Mouse (Mus musculus) kidney, embryonic 15.5 days (tissue): ENCODE results near the gene Cog8. TPM values are rescaled to one million over a fixed set of nuclear protein-coding genes. Genes with fewer than 3 reads are reported as not detected.

ENCODE experiments used
- ATAC-seq: fragments of 200-750 bp; cut with Nextera tagmentation; replicated peaks from 2 replicates; pipeline ENCODE4 v1.8.0; 2017; ENCODE audit warnings: moderate TSS enrichment; ENCODE audit not compliant: low FRiP score
- H3K27ac ChIP-seq: fragments of 300-500 bp; sonication (generic); 2 replicates; pipeline ENCODE4 v1.5.1; 2015; ENCODE audit warnings: mild to moderate bottlenecking, inconsistent platforms
- H3K27me3 ChIP-seq: fragments of 300-500 bp; sonication (generic); 2 replicates; pipeline ENCODE4 v1.6.1; 2015; ENCODE audit warnings: inconsistent platforms
- H3K36me3 ChIP-seq: fragments of 300-500 bp; sonication (generic); 2 replicates; pipeline ENCODE4 v1.6.1; 2015; ENCODE audit warnings: inconsistent platforms
- H3K4me1 ChIP-seq: fragments of 300-500 bp; sonication (generic); 2 replicates; pipeline ENCODE4 v1.6.1; 2015; ENCODE audit warnings: inconsistent platforms
- H3K4me2 ChIP-seq: fragments of 300-500 bp; sonication (generic); 2 replicates; pipeline ENCODE4 v1.6.1; 2015; ENCODE audit warnings: moderate library complexity, mild to moderate bottlenecking, inconsistent platforms
- H3K4me3 ChIP-seq: fragments of 300-500 bp; sonication (generic); replicated peaks from 2 replicates; pipeline ENCODE4 v1.5.1; 2015; ENCODE audit warnings: mild to moderate bottlenecking, inconsistent platforms
- H3K9ac ChIP-seq: fragments of 300-500 bp; sonication (generic); 2 replicates; pipeline ENCODE4 v1.6.1; 2015; ENCODE audit warnings: mild to moderate bottlenecking, inconsistent platforms
- H3K9me3 ChIP-seq: fragments of 300-500 bp; sonication (generic); replicated peaks from 2 replicates; pipeline ENCODE4 v1.6.1; 2016; ENCODE audit warnings: inconsistent platforms
- WGBS: fragments of 180-500 bp; shearing (Covaris S2); methylation state at CpG from one replicate; pipeline ENCODE4 v1.1.7; 2015; ENCODE audit warnings: mixed read lengths; 5-methylcytosine and 5-hydroxymethylcytosine counted together
- polyA plus RNA-seq: library from polyadenylated mRNA; unstranded; fragments of >200 nt; fragmentation: Nextera tagmentation; extraction: Ambion mirVana; gene quantifications from 2 replicates; pipeline ENCODE4 v1.2.1, GENCODE M21; 2015

Gene Cog8
- polyA plus RNA-seq, result 38.2 and 40.1 TPM in 2 replicates

DNA sequence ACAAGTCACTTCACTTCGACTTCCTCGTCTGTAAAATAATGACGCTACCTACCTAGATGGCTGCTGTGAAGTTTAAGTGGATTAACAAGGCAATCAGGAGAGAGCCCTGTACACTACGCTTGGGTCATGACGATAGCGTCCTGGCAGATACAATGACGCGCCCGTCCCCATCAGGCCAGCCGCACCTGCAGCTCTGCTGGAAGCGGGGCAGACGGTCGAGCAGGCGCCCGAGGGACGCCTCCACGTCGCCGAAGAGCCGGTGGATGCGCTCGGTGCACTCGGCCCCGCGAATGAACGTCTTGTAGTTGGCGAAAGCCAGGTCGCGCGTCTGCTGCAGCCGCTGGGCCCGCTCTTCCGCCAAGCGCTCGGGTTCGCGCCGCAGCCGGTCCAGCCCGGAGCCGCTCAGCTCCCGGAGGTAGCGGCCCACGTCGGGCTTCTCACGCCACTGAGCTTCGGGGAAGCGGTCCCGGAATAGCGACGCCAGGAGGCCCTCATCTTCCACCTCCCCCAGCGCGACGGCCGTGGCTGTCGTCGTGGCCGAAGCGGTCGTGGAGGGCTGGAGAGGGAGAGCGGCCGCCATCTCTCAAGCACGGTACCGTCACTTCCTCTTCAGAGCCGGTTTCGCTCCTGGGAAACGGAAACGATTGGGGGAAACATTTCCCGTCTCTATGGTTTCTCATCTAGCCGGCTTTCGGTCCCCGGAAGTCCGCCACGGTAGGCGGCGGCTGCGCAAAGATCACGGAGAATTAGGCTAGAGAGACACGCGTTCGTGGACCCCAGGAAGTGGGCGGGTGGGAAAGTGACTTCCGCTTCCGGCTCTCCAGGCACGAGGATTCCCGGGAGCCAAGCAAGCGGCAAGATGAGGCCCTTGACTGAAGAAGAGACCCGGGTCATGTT lies at the start of gene Cog8, which contains the start of gene Nip7:
Cog8 (minus strand) TSS at position 614 of the 897 bp plus-strand sequence.
Nip7 (plus strand) TSS at position 802 of the 897 bp plus-strand sequence.
- Histone ChIP-seq H3K4me2 (peak within 1 kb of the TSS; percentile 93), H3K9ac (peak within 1 kb of the TSS; percentile 84), H3K27ac (peak within 1 kb of the TSS; percentile 78), H3K9me3 (no peaks in the 10 kb centered on the region), H3K4me3 (peak within 1 kb of the TSS; percentile 100), H3K4me1 (peaks cover 25% of the 10 kb centered on the region), H3K36me3 (peaks cover 61% of the 10 kb centered on the region), H3K27me3 (no peaks in the 10 kb centered on the region)
- under 1% methylated on average over 88 of the region's 88 CpGs for WGBS
- ATAC-seq, result peak; percentile 95

DNA sequence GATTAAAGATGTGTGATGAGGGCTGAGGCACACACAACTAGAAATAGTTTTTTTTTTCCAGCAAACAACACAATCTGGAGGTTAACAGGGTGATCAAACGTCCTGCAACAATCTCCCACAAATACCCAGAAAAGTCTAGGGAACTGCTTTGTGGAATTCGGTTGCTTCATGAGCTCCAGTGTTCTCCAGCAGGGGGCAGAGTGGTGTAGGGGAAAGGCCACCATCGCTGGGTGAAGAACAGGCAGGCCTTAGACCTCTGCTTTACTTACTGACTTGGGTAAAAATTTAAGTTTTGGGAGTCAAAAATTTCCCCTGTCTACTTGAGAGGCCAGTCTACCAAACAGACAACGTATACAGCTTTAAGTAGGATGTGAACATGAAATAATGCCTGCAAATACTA lies 48.1 kb upstream of the Cog8 start:
- peaks cover 7% of the 10 kb centered on the region for H3K4me1 ChIP-seq
- no peak overlapping the region for H3K9ac ChIP-seq
- H3K4me2 ChIP-seq, result no peak overlapping the region
- no peak overlapping the region for H3K4me3 ChIP-seq
- no peak for ATAC-seq
- no peak overlapping the region for H3K27ac ChIP-seq
- WGBS, result 7% methylated on average over 4 of the region's 4 CpGs
- no peaks in the 10 kb centered on the region for H3K27me3 ChIP-seq
- H3K9me3 ChIP-seq, result no peaks in the 10 kb centered on the region
- H3K36me3 ChIP-seq, result no peaks in the 10 kb centered on the region

DNA sequence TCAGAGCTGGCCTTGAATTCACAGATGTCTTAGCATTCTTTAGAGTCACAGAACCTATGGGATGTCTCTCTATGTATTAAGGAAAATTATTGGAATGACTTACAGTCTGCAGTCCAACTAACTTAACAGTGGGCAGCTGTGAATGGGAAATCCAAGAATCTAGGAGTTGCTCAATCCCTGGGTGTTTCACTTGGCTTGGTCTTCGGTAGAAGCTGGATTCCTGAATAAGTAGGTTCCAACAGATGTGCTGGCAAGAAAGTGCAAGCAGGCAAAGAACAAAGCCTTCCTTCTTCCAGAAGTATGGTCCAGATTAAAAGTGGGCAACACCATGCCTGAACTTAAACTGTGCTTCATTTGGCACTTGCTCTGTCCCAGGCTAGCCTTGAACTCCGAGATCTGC lies 44.1 kb upstream of the Cog8 start:
- no peaks in the 10 kb centered on the region for H3K9me3 ChIP-seq
- no peak overlapping the region for H3K27ac ChIP-seq
- no peak for ATAC-seq
- no peak overlapping the region for H3K4me2 ChIP-seq
- H3K36me3 ChIP-seq, result no peaks in the 10 kb centered on the region
- no peak overlapping the region for H3K9ac ChIP-seq
- peaks cover 4% of the 10 kb centered on the region for H3K4me1 ChIP-seq
- H3K27me3 ChIP-seq, result no peaks in the 10 kb centered on the region
- no peak overlapping the region for H3K4me3 ChIP-seq
- WGBS, result 79% methylated on average over 2 of the region's 2 CpGs

- Histone ChIP-seq H3K4me3 (peak within 1 kb of the TSS; percentile 72), H3K9me3 (no peaks in the 10 kb centered on the region), H3K27ac (peak within 1 kb of the TSS; percentile 93), H3K9ac (peak within 1 kb of the TSS; percentile 75), H3K27me3 (no peaks in the 10 kb centered on the region), H3K36me3 (peaks cover 28% of the 10 kb centered on the region), H3K4me2 (peak within 1 kb of the TSS; percentile 63), H3K4me1 (peaks cover 21% of the 10 kb centered on the region)
- peak; percentile 94 for ATAC-seq
- WGBS, result 5% methylated on average over 36 of the region's 39 CpGs
Measured at GRCm38 (mm10) chr8:107096366-107097036, 40.0 kb upstream of the Cog8 start, which contains the start of gene Terf2. Gene Terf2 (minus strand): TSS chr8:107096547.

DNA sequence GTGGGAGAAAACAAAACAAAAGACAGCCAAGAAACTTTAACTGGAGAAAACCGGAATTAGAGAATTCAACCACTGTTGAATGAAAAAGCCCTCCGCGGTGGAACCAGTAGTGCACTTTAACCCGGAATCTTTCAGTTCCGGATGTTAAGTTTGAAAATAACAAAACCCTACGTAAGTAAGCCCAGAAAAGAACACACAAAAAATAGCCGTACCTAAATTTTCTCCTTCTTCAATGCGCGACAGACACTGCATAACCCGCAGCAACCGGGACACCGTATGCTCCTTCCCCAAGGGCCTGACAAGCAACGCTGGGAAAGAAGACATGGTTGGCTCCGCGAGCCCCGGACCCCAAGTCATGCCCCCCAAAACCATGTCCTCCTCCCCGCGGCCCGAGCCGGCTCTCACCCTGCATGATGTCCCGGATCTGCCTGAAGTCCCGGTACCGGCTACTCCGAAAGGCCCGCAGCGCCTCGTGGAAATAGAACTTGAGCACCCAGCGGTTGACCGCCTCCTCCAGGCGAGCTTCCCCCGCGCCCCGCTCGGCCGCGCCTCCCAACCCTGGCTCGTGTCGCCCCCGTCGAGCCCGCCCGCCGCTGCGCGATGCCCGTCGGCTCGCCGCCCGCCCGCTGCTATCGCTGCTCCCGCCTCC lies 39.4 kb upstream of the Cog8 start:
- peak; percentile 85 for ATAC-seq
- under 1% methylated on average over 51 of the region's 53 CpGs for WGBS
- peak overlapping the region; percentile 93 for H3K27ac ChIP-seq
- H3K36me3 ChIP-seq, result peaks cover 34% of the 10 kb centered on the region
- H3K4me1 ChIP-seq, result peaks cover 21% of the 10 kb centered on the region
- no peaks in the 10 kb centered on the region for H3K9me3 ChIP-seq
- peak overlapping the region; percentile 72 for H3K4me3 ChIP-seq
- H3K9ac ChIP-seq, result peak overlapping the region; percentile 75
- no peaks in the 10 kb centered on the region for H3K27me3 ChIP-seq
- peak overlapping the region; percentile 63 for H3K4me2 ChIP-seq

DNA sequence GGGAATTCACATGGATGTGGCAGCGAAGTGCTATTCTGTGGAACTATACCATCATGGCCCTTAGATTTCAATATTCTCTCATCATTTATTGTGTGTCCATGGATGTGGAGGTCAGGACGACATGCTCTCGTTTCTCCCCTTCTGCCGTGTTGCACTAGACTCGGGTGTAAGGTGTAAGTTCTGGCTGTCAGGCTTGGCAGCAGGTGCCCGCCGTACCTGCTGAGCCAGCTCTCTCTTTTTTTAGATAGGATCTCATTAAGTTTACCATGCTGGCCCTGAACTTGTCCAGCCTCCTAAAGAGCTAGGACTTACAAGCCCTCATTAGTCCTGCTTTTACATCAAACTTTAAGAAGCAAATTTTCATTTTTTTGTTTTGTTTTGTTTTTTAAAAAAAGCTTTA lies 34.0 kb upstream of the Cog8 start:
- 92% methylated on average over 7 of the region's 7 CpGs for WGBS
- Histone ChIP-seq H3K27me3 (no peaks in the 10 kb centered on the region), H3K36me3 (peaks cover 84% of the 10 kb centered on the region), H3K4me3 (no peak overlapping the region), H3K27ac (no peak overlapping the region), H3K9ac (no peak overlapping the region), H3K4me1 (peaks cover 17% of the 10 kb centered on the region), H3K9me3 (no peaks in the 10 kb centered on the region), H3K4me2 (no peak overlapping the region)
- ATAC-seq, result no peak

- WGBS, result 94% methylated on average over 5 of the region's 5 CpGs
- no peak overlapping the region for H3K4me3 ChIP-seq
- ATAC-seq, result no peak
- H3K27me3 ChIP-seq, result no peaks in the 10 kb centered on the region
- no peak overlapping the region for H3K27ac ChIP-seq
- no peaks in the 10 kb centered on the region for H3K9me3 ChIP-seq
- no peaks in the 10 kb centered on the region for H3K4me1 ChIP-seq
- peaks cover 93% of the 10 kb centered on the region for H3K36me3 ChIP-seq
- no peak overlapping the region for H3K9ac ChIP-seq
- H3K4me2 ChIP-seq, result no peak overlapping the region
Measured at GRCm38 (mm10) chr8:107088526-107089063, 32.1 kb upstream of the Cog8 start.

- Histone ChIP-seq H3K9ac (no peak overlapping the region), H3K27ac (no peak overlapping the region), H3K36me3 (peaks cover 94% of the 10 kb centered on the region), H3K4me3 (no peak overlapping the region), H3K4me1 (no peaks in the 10 kb centered on the region), H3K9me3 (no peaks in the 10 kb centered on the region), H3K27me3 (no peaks in the 10 kb centered on the region), H3K4me2 (no peak overlapping the region)
- WGBS, result 99% methylated on average over 5 of the region's 5 CpGs
- no peak for ATAC-seq
Measured at GRCm38 (mm10) chr8:107086018-107086417, 29.5 kb upstream of the Cog8 start.

GRCm38 (mm10) chr8:107085358-107085757 lies 28.9 kb upstream of the Cog8 start:
- no peak overlapping the region for H3K4me3 ChIP-seq
- no peak for ATAC-seq
- no peak overlapping the region for H3K9ac ChIP-seq
- H3K4me2 ChIP-seq, result no peak overlapping the region
- H3K9me3 ChIP-seq, result no peaks in the 10 kb centered on the region
- no peaks in the 10 kb centered on the region for H3K4me1 ChIP-seq
- 95% methylated on average over 17 of the region's 17 CpGs for WGBS
- H3K27me3 ChIP-seq, result no peaks in the 10 kb centered on the region
- no peak overlapping the region for H3K27ac ChIP-seq
- peaks cover 94% of the 10 kb centered on the region for H3K36me3 ChIP-seq

- H3K9ac ChIP-seq, result no peak overlapping the region
- peaks cover 97% of the 10 kb centered on the region for H3K36me3 ChIP-seq
- no peaks in the 10 kb centered on the region for H3K4me1 ChIP-seq
- no peaks in the 10 kb centered on the region for H3K27me3 ChIP-seq
- H3K4me3 ChIP-seq, result no peak overlapping the region
- H3K27ac ChIP-seq, result no peak overlapping the region
- no peak overlapping the region for H3K4me2 ChIP-seq
- ATAC-seq, result no peak
- 90% methylated on average over 7 of the region's 7 CpGs for WGBS
- H3K9me3 ChIP-seq, result no peaks in the 10 kb centered on the region
Measured at GRCm38 (mm10) chr8:107076239-107076888, 19.9 kb upstream of the Cog8 start.

DNA sequence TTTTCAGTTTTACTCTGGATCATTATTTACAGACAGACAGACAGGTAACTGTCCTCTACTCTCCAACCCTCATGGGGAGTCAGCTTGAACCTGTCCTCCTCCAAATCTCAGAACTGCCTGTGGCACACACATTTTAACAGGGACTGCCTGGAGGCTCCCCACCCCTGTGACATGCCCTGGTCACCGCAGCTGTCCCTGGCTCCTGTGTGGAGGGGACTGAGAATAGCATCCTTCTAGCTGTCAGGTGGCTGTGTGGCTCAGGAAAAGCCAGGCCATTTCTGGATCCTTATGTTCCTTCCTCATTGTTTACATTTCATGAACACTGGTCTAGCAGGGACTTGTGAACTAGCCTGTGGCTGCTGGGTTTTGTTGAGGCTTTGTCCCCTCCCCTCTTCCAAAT lies 17.6 kb upstream of the Cog8 start:
- H3K27ac ChIP-seq, result no peak overlapping the region
- no peak overlapping the region for H3K4me3 ChIP-seq
- H3K9me3 ChIP-seq, result no peaks in the 10 kb centered on the region
- WGBS, result 85% methylated on average over 1 of the region's 1 CpGs
- no peak overlapping the region for H3K9ac ChIP-seq
- H3K4me1 ChIP-seq, result no peaks in the 10 kb centered on the region
- no peaks in the 10 kb centered on the region for H3K27me3 ChIP-seq
- H3K4me2 ChIP-seq, result no peak overlapping the region
- peaks cover 96% of the 10 kb centered on the region for H3K36me3 ChIP-seq
- ATAC-seq, result no peak
